Mouse (Mus musculus) midbrain, embryonic 11.5 days (tissue): ENCODE results near the gene Itga9. TPM values are rescaled to one million over a fixed set of nuclear protein-coding genes. Genes with fewer than 3 reads are reported as not detected.

ENCODE experiments used
- ATAC-seq: fragments of 200-750 bp; cut with Nextera tagmentation; 2 replicates; pipeline ENCODE4 v1.8.0; 2017; ENCODE audit warnings: moderate TSS enrichment, moderate library complexity; ENCODE audit not compliant: low FRiP score
- DNase-seq: peaks from one replicate; pipeline ENCODE4 v3.0.0; 2015; ENCODE audit warnings: low spot score; ENCODE audit errors: missing footprints
- H3K27ac ChIP-seq: fragments of 300-500 bp; sonication (generic); 2 replicates; pipeline ENCODE4 v1.5.1; 2014; ENCODE audit warnings: low read depth, low read length
- H3K27me3 ChIP-seq: fragments of 300-500 bp; sonication (generic); 2 replicates; pipeline ENCODE4 v1.6.1; 2014; ENCODE audit warnings: mild to moderate bottlenecking, low read length, moderate library complexity, mixed read lengths; ENCODE audit not compliant: control insufficient read depth, insufficient read depth
- H3K36me3 ChIP-seq: fragments of 300-500 bp; sonication (generic); 2 replicates; pipeline ENCODE4 v1.6.1; 2014; ENCODE audit warnings: mild to moderate bottlenecking, low read length, moderate library complexity, mixed read lengths; ENCODE audit not compliant: control insufficient read depth, insufficient read depth
- H3K4me1 ChIP-seq: fragments of 300-500 bp; sonication (generic); 2 replicates; pipeline ENCODE4 v1.6.1; 2014; ENCODE audit warnings: low read length; ENCODE audit not compliant: control insufficient read depth, insufficient read depth
- H3K4me2 ChIP-seq: fragments of 300-500 bp; sonication (generic); 2 replicates; pipeline ENCODE4 v1.6.1; 2014; ENCODE audit warnings: mild to moderate bottlenecking, moderate library complexity
- H3K4me3 ChIP-seq: fragments of 300-500 bp; sonication (generic); 2 replicates; pipeline ENCODE4 v1.5.1; 2014; ENCODE audit warnings: low read depth, low read length
- H3K9ac ChIP-seq: fragments of 300-500 bp; sonication (generic); 2 replicates; pipeline ENCODE4 v1.6.1; 2014; ENCODE audit warnings: low read length
- H3K9me3 ChIP-seq: fragments of 300-500 bp; sonication (generic); 2 replicates; pipeline ENCODE4 v1.6.1; 2016; ENCODE audit warnings: low read length; ENCODE audit not compliant: control insufficient read depth
- WGBS: fragments of 180-500 bp; shearing (Covaris S2); extraction: QIAGEN DNeasy Blood & Tissue Kit; methylation state at CpG from one replicate; pipeline ENCODE4 v1.1.7; 2014; 5-methylcytosine and 5-hydroxymethylcytosine counted together
- polyA plus RNA-seq: library from polyadenylated mRNA; unstranded; fragments of >200 nt; fragmentation: Nextera tagmentation; extraction: Ambion mirVana; gene quantifications from 2 replicates; pipeline ENCODE4 v1.2.1, GENCODE M21; 2014

The Itga9 gene
- polyA plus RNA-seq, 1 experiment from 2014 or later: 4.0 TPM

GRCm38 (mm10) chr9:118791231-118791630 lies 184.7 kb downstream of the Itga9 start:
- no peak overlapping the region for H3K4me3 ChIP-seq
- H3K36me3 ChIP-seq: no peaks in the 10 kb centered on the region
- peaks cover 2% of the 10 kb centered on the region; the same call in 1 of the 2 replicates for H3K4me1 ChIP-seq
- H3K27ac ChIP-seq: no peak overlapping the region
- H3K27me3 ChIP-seq: no peaks in the 10 kb centered on the region
- H3K9ac ChIP-seq: no peak overlapping the region
- ATAC-seq: no peak
- WGBS: 73% methylated on average over 3 of the region's 3 CpGs
- H3K9me3 ChIP-seq: no peaks in the 10 kb centered on the region
- H3K4me2 ChIP-seq: no peak overlapping the region
- DNase-seq: no peak

DNA sequence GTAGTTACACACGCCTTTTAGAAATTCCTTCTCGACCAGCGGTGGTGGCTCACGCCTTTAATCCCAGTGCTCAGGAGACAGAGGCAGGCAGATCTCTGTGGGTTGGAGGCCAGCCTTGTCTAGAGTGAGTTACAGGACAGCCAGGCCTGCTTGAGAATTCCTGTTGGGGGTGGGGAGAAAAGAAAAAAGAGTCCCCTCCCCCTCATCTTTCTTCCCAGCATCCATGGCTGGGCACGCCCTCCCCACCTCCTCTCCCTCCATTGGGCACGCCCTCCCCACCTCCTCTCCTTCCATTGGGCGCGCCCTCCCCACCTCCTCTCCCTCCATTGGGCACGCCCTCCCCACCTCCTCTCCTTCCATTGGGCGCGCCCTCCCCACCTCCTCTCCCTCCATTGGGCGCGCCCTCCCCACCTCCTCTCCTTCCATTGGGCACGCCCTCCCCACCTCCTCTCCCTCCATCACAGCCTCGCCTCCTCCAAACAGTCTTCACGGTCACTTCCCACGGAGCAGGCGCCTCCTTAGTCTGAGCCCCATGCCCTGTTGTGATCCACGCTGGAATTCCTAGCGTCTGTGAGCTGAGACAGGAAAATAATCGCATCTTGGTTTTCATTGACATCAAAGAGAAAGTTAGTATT lies 186.8 kb downstream of the Itga9 start:
- WGBS: 78% methylated on average over 14 of the region's 21 CpGs
- H3K27me3 ChIP-seq: no peaks in the 10 kb centered on the region
- H3K4me3 ChIP-seq: no peak overlapping the region
- H3K9ac ChIP-seq: no peak overlapping the region
- no peaks in the 10 kb centered on the region for H3K36me3 ChIP-seq
- no peaks in the 10 kb centered on the region for H3K9me3 ChIP-seq
- ATAC-seq: no peak
- peaks cover 2% of the 10 kb centered on the region; the same call in 1 of the 2 replicates for H3K4me1 ChIP-seq
- no peak overlapping the region for H3K4me2 ChIP-seq
- peak; percentile 23 for DNase-seq
- no peak overlapping the region for H3K27ac ChIP-seq

DNA sequence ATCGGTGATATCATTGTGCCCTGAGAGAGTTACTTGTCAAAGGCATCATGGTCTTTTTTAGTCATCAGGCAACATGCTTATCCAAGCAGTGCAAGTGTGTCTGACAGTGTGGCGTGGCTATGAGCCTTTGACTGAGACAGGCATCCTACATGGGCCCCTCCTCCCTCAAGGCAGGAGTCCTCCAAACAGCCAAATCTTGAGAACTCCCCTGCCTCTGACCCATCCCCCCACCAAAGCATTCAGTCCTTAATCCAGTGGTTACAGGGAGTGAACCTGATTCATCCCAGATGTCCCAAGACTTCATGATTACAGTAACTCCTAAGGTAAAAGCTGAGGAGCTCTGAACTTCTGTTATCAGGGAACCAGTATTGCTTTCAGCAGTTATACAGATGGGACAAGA lies 188.2 kb downstream of the Itga9 start:
- DNase-seq (peak; percentile 61), ATAC-seq (no peak)
- Histone ChIP-seq H3K4me2 (no peak overlapping the region), H3K27me3 (no peaks in the 10 kb centered on the region), H3K36me3 (no peaks in the 10 kb centered on the region), H3K4me3 (no peak overlapping the region), H3K27ac (no peak overlapping the region), H3K4me1 (peaks cover 2% of the 10 kb centered on the region; the same call in 1 of the 2 replicates), H3K9ac (no peak overlapping the region), H3K9me3 (no peaks in the 10 kb centered on the region)
- WGBS: 59% methylated on average over 2 of the region's 2 CpGs

DNA sequence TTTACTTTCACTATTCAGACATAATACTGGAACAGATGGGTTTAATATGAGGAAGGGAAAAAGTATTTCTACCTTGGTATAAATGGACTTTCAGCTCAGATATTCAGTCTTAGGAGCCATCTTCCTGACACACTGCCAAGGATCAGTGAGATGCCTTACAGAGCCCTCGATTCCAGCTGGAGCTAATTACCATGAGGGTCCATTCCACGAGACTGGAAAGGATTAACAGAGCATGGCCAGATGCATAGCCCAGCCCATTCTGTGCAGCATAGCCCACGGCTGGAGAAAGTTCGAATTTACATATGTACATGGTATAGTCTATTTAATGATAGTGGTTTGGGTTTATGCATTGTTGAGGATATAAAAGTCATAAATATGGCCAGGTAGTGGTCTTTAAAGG lies 188.8 kb downstream of the Itga9 start:
- Histone ChIP-seq H3K27ac (no peak overlapping the region), H3K4me1 (peaks cover 2% of the 10 kb centered on the region; the same call in 1 of the 2 replicates), H3K4me3 (no peak overlapping the region), H3K9ac (no peak overlapping the region), H3K27me3 (no peaks in the 10 kb centered on the region), H3K36me3 (no peaks in the 10 kb centered on the region), H3K9me3 (no peaks in the 10 kb centered on the region), H3K4me2 (no peak overlapping the region)
- DNase-seq: no peak
- 38% methylated on average over 4 of the region's 4 CpGs for WGBS
- ATAC-seq: no peak

- ATAC-seq: no peak
- WGBS: 72% methylated on average over 7 of the region's 7 CpGs
- no peak overlapping the region for H3K4me3 ChIP-seq
- no peaks in the 10 kb centered on the region for H3K27me3 ChIP-seq
- no peak overlapping the region for H3K27ac ChIP-seq
- H3K9me3 ChIP-seq: no peaks in the 10 kb centered on the region
- no peaks in the 10 kb centered on the region for H3K36me3 ChIP-seq
- DNase-seq: peak; percentile 66
- no peak overlapping the region for H3K4me2 ChIP-seq
- H3K9ac ChIP-seq: no peak overlapping the region
- H3K4me1 ChIP-seq: no peaks in the 10 kb centered on the region
Measured at GRCm38 (mm10) chr9:118799105-118799504, 192.6 kb downstream of the Itga9 start.

- 70% methylated on average over 15 of the region's 15 CpGs for WGBS
- no peak overlapping the region for H3K9ac ChIP-seq
- no peaks in the 10 kb centered on the region for H3K27me3 ChIP-seq
- no peak overlapping the region for H3K4me3 ChIP-seq
- ATAC-seq: no peak
- peak; percentile 83 for DNase-seq
- H3K27ac ChIP-seq: no peak overlapping the region
- no peaks in the 10 kb centered on the region for H3K4me1 ChIP-seq
- no peak overlapping the region for H3K4me2 ChIP-seq
- no peaks in the 10 kb centered on the region for H3K9me3 ChIP-seq
- H3K36me3 ChIP-seq: no peaks in the 10 kb centered on the region
Measured at GRCm38 (mm10) chr9:118801176-118801909, 194.9 kb downstream of the Itga9 start.

DNA sequence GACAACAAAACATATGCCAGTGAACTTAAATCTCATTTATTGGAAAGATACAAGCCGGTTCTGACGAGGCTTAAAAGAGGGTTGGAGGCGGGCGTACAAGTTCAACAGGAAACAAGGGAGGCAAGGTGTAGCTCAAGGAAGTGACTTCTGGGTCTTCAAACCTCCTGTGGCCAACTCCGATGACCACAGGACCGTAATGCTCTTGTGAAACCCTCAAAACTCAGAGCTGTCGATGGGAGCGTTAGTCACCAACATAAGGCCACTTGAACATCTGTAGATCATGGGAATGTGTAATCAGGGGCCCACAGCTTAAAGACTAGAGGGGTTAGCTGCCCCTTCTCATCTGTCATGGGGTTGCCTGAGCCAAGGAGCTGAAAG lies 195.4 kb downstream of the Itga9 start:
- Histone ChIP-seq H3K9me3 (no peaks in the 10 kb centered on the region), H3K27ac (no peak overlapping the region), H3K36me3 (no peaks in the 10 kb centered on the region), H3K27me3 (no peaks in the 10 kb centered on the region), H3K9ac (no peak overlapping the region), H3K4me2 (no peak overlapping the region), H3K4me1 (no peaks in the 10 kb centered on the region), H3K4me3 (no peak overlapping the region)
- 84% methylated on average over 8 of the region's 8 CpGs for WGBS
- no peak for DNase-seq
- ATAC-seq: no peak

- no peak overlapping the region for H3K27ac ChIP-seq
- H3K4me3 ChIP-seq: no peak overlapping the region
- DNase-seq: no peak
- no peaks in the 10 kb centered on the region for H3K9me3 ChIP-seq
- ATAC-seq: no peak
- H3K4me2 ChIP-seq: no peak overlapping the region
- no peak overlapping the region for H3K9ac ChIP-seq
- 94% methylated on average over 11 of the region's 11 CpGs for WGBS
- no peaks in the 10 kb centered on the region for H3K4me1 ChIP-seq
- H3K36me3 ChIP-seq: no peaks in the 10 kb centered on the region
- H3K27me3 ChIP-seq: no peaks in the 10 kb centered on the region
Measured at GRCm38 (mm10) chr9:118802380-118802779, 195.9 kb downstream of the Itga9 start.

GRCm38 (mm10) chr9:118805740-118806139 lies 199.2 kb downstream of the Itga9 start:
- Histone ChIP-seq H3K4me3 (no peak overlapping the region), H3K9me3 (no peaks in the 10 kb centered on the region), H3K4me2 (no peak overlapping the region), H3K9ac (no peak overlapping the region), H3K27me3 (no peaks in the 10 kb centered on the region), H3K36me3 (no peaks in the 10 kb centered on the region), H3K4me1 (no peaks in the 10 kb centered on the region), H3K27ac (no peak overlapping the region)
- DNase-seq (peak; percentile 72), ATAC-seq (no peak)
- 94% methylated on average over 6 of the region's 6 CpGs for WGBS
